Mouse (Mus musculus) limb, embryonic 15.5 days (tissue): ENCODE results near the gene C1qtnf5. TPM values are rescaled to one million over a fixed set of nuclear protein-coding genes. Genes with fewer than 3 reads are reported as not detected.
A peak's percentile ranks its signal among the peaks of the same experiment; 100 is the strongest.

ENCODE experiments used
- ATAC-seq: fragments of 200-750 bp; cut with Nextera tagmentation; 2 replicates; pipeline ENCODE4 v1.8.0; 2017; ENCODE audit warnings: low read depth, moderate TSS enrichment; ENCODE audit not compliant: insufficient number of reproducible peaks, low FRiP score, low TSS enrichment
- H3K27ac ChIP-seq: fragments of 300-500 bp; sonication (generic); 2 replicates; pipeline ENCODE4 v1.5.1; 2015; ENCODE audit warnings: moderate library complexity, mild to moderate bottlenecking, inconsistent platforms
- H3K27me3 ChIP-seq: fragments of 300-500 bp; sonication (generic); 2 replicates; pipeline ENCODE4 v1.6.1; 2015; ENCODE audit warnings: inconsistent platforms
- H3K36me3 ChIP-seq: fragments of 300-500 bp; sonication (generic); 2 replicates; pipeline ENCODE4 v1.6.1; 2015; ENCODE audit warnings: inconsistent platforms
- H3K4me1 ChIP-seq: fragments of 300-500 bp; sonication (generic); 2 replicates; pipeline ENCODE4 v1.6.1; 2015; ENCODE audit warnings: inconsistent platforms
- H3K4me2 ChIP-seq: fragments of 300-500 bp; sonication (generic); 2 replicates; pipeline ENCODE4 v1.6.1; 2015; ENCODE audit warnings: mild to moderate bottlenecking, inconsistent platforms
- H3K4me3 ChIP-seq: fragments of 300-500 bp; sonication (generic); 2 replicates; pipeline ENCODE4 v1.5.1; 2015; ENCODE audit warnings: mild to moderate bottlenecking, inconsistent platforms
- H3K9ac ChIP-seq: fragments of 300-500 bp; sonication (generic); 2 replicates; pipeline ENCODE4 v1.6.1; 2015; ENCODE audit warnings: inconsistent platforms
- H3K9me3 ChIP-seq: fragments of 300-500 bp; sonication (generic); 2 replicates; pipeline ENCODE4 v1.6.1; 2016; ENCODE audit warnings: inconsistent platforms
- WGBS: fragments of 180-500 bp; shearing (Covaris S2); methylation state at CpG from one replicate; pipeline ENCODE4 v1.1.7; 2015; 5-methylcytosine and 5-hydroxymethylcytosine counted together
- polyA plus RNA-seq: library from polyadenylated mRNA; unstranded; fragments of >200 nt; fragmentation: Nextera tagmentation; extraction: Ambion mirVana; gene quantifications from 2 replicates; pipeline ENCODE4 v1.2.1, GENCODE M21; 2015

Gene C1qtnf5
- polyA plus RNA-seq, 1 experiment from 2014 or later, result 8.5 TPM

- no peak overlapping the region for H3K9ac ChIP-seq
- no peak overlapping the region; the same call in 1 of the 2 replicates for H3K4me2 ChIP-seq
- peaks cover 36% of the 10 kb centered on the region for H3K4me1 ChIP-seq
- H3K36me3 ChIP-seq, result no peaks in the 10 kb centered on the region
- H3K27me3 ChIP-seq, result peaks cover 7% of the 10 kb centered on the region; the same call in 1 of the 2 replicates
- no peak overlapping the region for H3K4me3 ChIP-seq
- WGBS, result 52% methylated on average over 5 of the region's 5 CpGs
- no peak for ATAC-seq
- H3K27ac ChIP-seq, result no peak overlapping the region
- H3K9me3 ChIP-seq, result no peaks in the 10 kb centered on the region
Observed at GRCm38 (mm10) chr9:44073115-44073514, 33.9 kb upstream of the C1qtnf5 start.

GRCm38 (mm10) chr9:44074395-44075275 lies 32.4 kb upstream of the C1qtnf5 start:
- H3K9ac ChIP-seq, result no peak overlapping the region
- no peak for ATAC-seq
- 58% methylated on average over 9 of the region's 9 CpGs for WGBS
- H3K4me2 ChIP-seq, result no peak overlapping the region
- peaks cover 49% of the 10 kb centered on the region for H3K4me1 ChIP-seq
- H3K4me3 ChIP-seq, result no peak overlapping the region
- H3K9me3 ChIP-seq, result no peaks in the 10 kb centered on the region
- no peaks in the 10 kb centered on the region for H3K36me3 ChIP-seq
- no peak overlapping the region for H3K27ac ChIP-seq
- H3K27me3 ChIP-seq, result peaks cover 7% of the 10 kb centered on the region; the same call in 1 of the 2 replicates

GRCm38 (mm10) chr9:44075276-44075995 lies 31.6 kb upstream of the C1qtnf5 start:
- no peak overlapping the region for H3K4me3 ChIP-seq
- peaks cover 52% of the 10 kb centered on the region for H3K4me1 ChIP-seq
- H3K27ac ChIP-seq, result no peak overlapping the region
- no peak for ATAC-seq
- no peaks in the 10 kb centered on the region for H3K36me3 ChIP-seq
- H3K4me2 ChIP-seq, result no peak overlapping the region
- 71% methylated on average over 24 of the region's 24 CpGs for WGBS
- peaks cover 3% of the 10 kb centered on the region; the same call in 1 of the 2 replicates for H3K27me3 ChIP-seq
- no peak overlapping the region for H3K9ac ChIP-seq
- no peaks in the 10 kb centered on the region for H3K9me3 ChIP-seq

- Histone ChIP-seq H3K27me3 (no peaks in the 10 kb centered on the region), H3K36me3 (no peaks in the 10 kb centered on the region), H3K4me1 (peaks cover 52% of the 10 kb centered on the region), H3K9ac (no peak overlapping the region), H3K4me3 (no peak overlapping the region), H3K9me3 (no peaks in the 10 kb centered on the region), H3K4me2 (no peak overlapping the region), H3K27ac (no peak overlapping the region)
- WGBS, result 66% methylated on average over 16 of the region's 16 CpGs
- no peak for ATAC-seq
Observed at GRCm38 (mm10) chr9:44075996-44076763, 30.9 kb upstream of the C1qtnf5 start.

GRCm38 (mm10) chr9:44076764-44077120 lies 30.3 kb upstream of the C1qtnf5 start:
- H3K36me3 ChIP-seq, result no peaks in the 10 kb centered on the region
- no peaks in the 10 kb centered on the region for H3K27me3 ChIP-seq
- H3K4me2 ChIP-seq, result no peak overlapping the region
- no peaks in the 10 kb centered on the region for H3K9me3 ChIP-seq
- H3K27ac ChIP-seq, result no peak overlapping the region
- no peak overlapping the region for H3K9ac ChIP-seq
- WGBS, result 20% methylated on average over 5 of the region's 5 CpGs
- no peak overlapping the region for H3K4me3 ChIP-seq
- peaks cover 55% of the 10 kb centered on the region for H3K4me1 ChIP-seq
- no peak for ATAC-seq

- no peak overlapping the region for H3K4me3 ChIP-seq
- H3K4me2 ChIP-seq, result no peak overlapping the region
- peaks cover 48% of the 10 kb centered on the region for H3K4me1 ChIP-seq
- H3K9me3 ChIP-seq, result no peaks in the 10 kb centered on the region
- no peak overlapping the region for H3K27ac ChIP-seq
- no peaks in the 10 kb centered on the region for H3K27me3 ChIP-seq
- H3K9ac ChIP-seq, result no peak overlapping the region
- WGBS, result 81% methylated on average over 11 of the region's 11 CpGs
- ATAC-seq, result no peak
- no peaks in the 10 kb centered on the region for H3K36me3 ChIP-seq
Observed at GRCm38 (mm10) chr9:44077266-44077910, 29.7 kb upstream of the C1qtnf5 start.

- H3K27ac ChIP-seq, result no peak overlapping the region; the same call in 1 of the 2 replicates
- WGBS, result 76% methylated on average over 10 of the region's 10 CpGs
- no peaks in the 10 kb centered on the region for H3K27me3 ChIP-seq
- no peaks in the 10 kb centered on the region for H3K9me3 ChIP-seq
- no peak overlapping the region for H3K4me2 ChIP-seq
- H3K4me1 ChIP-seq, result peaks cover 39% of the 10 kb centered on the region
- H3K9ac ChIP-seq, result no peak overlapping the region
- no peak overlapping the region for H3K4me3 ChIP-seq
- no peaks in the 10 kb centered on the region for H3K36me3 ChIP-seq
- no peak for ATAC-seq
Observed at GRCm38 (mm10) chr9:44078136-44078797, 28.8 kb upstream of the C1qtnf5 start.

GRCm38 (mm10) chr9:44078955-44079756 lies 27.9 kb upstream of the C1qtnf5 start:
- no peaks in the 10 kb centered on the region for H3K36me3 ChIP-seq
- 29% methylated on average over 15 of the region's 16 CpGs for WGBS
- no peaks in the 10 kb centered on the region for H3K9me3 ChIP-seq
- peak; percentile 76 for ATAC-seq
- no peak overlapping the region for H3K9ac ChIP-seq
- no peak overlapping the region for H3K4me3 ChIP-seq
- peaks cover 47% of the 10 kb centered on the region for H3K4me1 ChIP-seq
- no peaks in the 10 kb centered on the region for H3K27me3 ChIP-seq
- H3K27ac ChIP-seq, result no peak overlapping the region; the same call in 1 of the 2 replicates
- no peak overlapping the region for H3K4me2 ChIP-seq

- no peak overlapping the region; the same call in 1 of the 2 replicates for H3K27ac ChIP-seq
- H3K36me3 ChIP-seq, result no peaks in the 10 kb centered on the region
- 56% methylated on average over 10 of the region's 10 CpGs for WGBS
- no peak for ATAC-seq
- no peaks in the 10 kb centered on the region for H3K9me3 ChIP-seq
- peaks cover 55% of the 10 kb centered on the region for H3K4me1 ChIP-seq
- H3K27me3 ChIP-seq, result no peaks in the 10 kb centered on the region
- H3K9ac ChIP-seq, result no peak overlapping the region
- H3K4me2 ChIP-seq, result no peak overlapping the region
- no peak overlapping the region for H3K4me3 ChIP-seq
Observed at GRCm38 (mm10) chr9:44079997-44080780, 26.9 kb upstream of the C1qtnf5 start.

- no peak overlapping the region for H3K4me2 ChIP-seq
- no peak overlapping the region for H3K4me3 ChIP-seq
- no peak overlapping the region for H3K9ac ChIP-seq
- peaks cover 62% of the 10 kb centered on the region for H3K4me1 ChIP-seq
- H3K36me3 ChIP-seq, result no peaks in the 10 kb centered on the region
- peaks cover 4% of the 10 kb centered on the region; the same call in 1 of the 2 replicates for H3K27me3 ChIP-seq
- no peak overlapping the region for H3K27ac ChIP-seq
- no peak for ATAC-seq
- 58% methylated on average over 5 of the region's 5 CpGs for WGBS
- no peaks in the 10 kb centered on the region for H3K9me3 ChIP-seq
Observed at GRCm38 (mm10) chr9:44080953-44081352, 26.1 kb upstream of the C1qtnf5 start.
